Mouse (Mus musculus) intestine, embryonic 14.5 days (tissue): Measurements from ENCODE around the gene Cadm2. TPM values are rescaled to one million over a fixed set of nuclear protein-coding genes. Genes with fewer than 3 reads are reported as not detected.

Experiments
- ATAC-seq: fragments of 200-750 bp; cut with Nextera tagmentation; replicated peaks from 2 replicates; pipeline ENCODE4 v1.8.0; 2017; ENCODE audit warnings: low read depth, moderate number of reproducible peaks, moderate TSS enrichment, moderate library complexity; ENCODE audit not compliant: low FRiP score, low TSS enrichment
- DNase-seq: peaks from one replicate; pipeline ENCODE4 v3.0.0-alpha.2; 2018; ENCODE audit warnings: low spot score
- H3K27ac ChIP-seq: fragments of 300-500 bp; sonication (generic); 2 replicates; pipeline ENCODE4 v1.5.1; 2014; ENCODE audit warnings: low read depth, mild to moderate bottlenecking, control low read depth
- H3K27me3 ChIP-seq: fragments of 300-500 bp; sonication (generic); replicated peaks from 2 replicates; pipeline ENCODE4 v1.6.1; 2014; ENCODE audit warnings: low read length, control low read depth; ENCODE audit not compliant: control insufficient read depth, insufficient read depth
- H3K36me3 ChIP-seq: fragments of 300-500 bp; sonication (generic); 2 replicates; pipeline ENCODE4 v1.6.1; 2014; ENCODE audit warnings: low read length, control low read depth; ENCODE audit not compliant: control insufficient read depth, insufficient read depth
- H3K4me1 ChIP-seq: fragments of 300-500 bp; sonication (generic); replicated peaks from 2 replicates; pipeline ENCODE4 v1.6.1; 2014; ENCODE audit warnings: low read length, control low read depth, mixed read lengths; ENCODE audit not compliant: control insufficient read depth, insufficient read depth
- H3K4me2 ChIP-seq: fragments of 300-500 bp; sonication (generic); 2 replicates; pipeline ENCODE4 v1.6.1; 2014; ENCODE audit warnings: low read length
- H3K4me3 ChIP-seq: fragments of 300-500 bp; sonication (generic); 2 replicates; pipeline ENCODE4 v1.5.1; 2014; ENCODE audit warnings: low read depth, low read length, control low read depth, mixed read lengths
- H3K9ac ChIP-seq: fragments of 300-500 bp; sonication (generic); 2 replicates; pipeline ENCODE4 v1.6.1; 2014; ENCODE audit warnings: mild to moderate bottlenecking, low read length
- H3K9me3 ChIP-seq: fragments of 300-500 bp; sonication (generic); 2 replicates; pipeline ENCODE4 v1.6.1; 2016; ENCODE audit warnings: low read length, control low read depth; ENCODE audit not compliant: control insufficient read depth
- WGBS: fragments of 180-500 bp; shearing (Covaris S2); extraction: QIAGEN DNeasy Blood & Tissue Kit; methylation state at CpG from one replicate; pipeline ENCODE4 v1.1.7; 2014; 5-methylcytosine and 5-hydroxymethylcytosine counted together
- polyA plus RNA-seq: library from polyadenylated mRNA; unstranded; fragments of >200 nt; fragmentation: Nextera tagmentation; extraction: Ambion mirVana; gene quantifications from 2 replicates; pipeline ENCODE4 v1.2.1, GENCODE M21; 2014

The Cadm2 gene
- polyA plus RNA-seq, 1 experiment from 2014 or later = 0.91 TPM

DNA sequence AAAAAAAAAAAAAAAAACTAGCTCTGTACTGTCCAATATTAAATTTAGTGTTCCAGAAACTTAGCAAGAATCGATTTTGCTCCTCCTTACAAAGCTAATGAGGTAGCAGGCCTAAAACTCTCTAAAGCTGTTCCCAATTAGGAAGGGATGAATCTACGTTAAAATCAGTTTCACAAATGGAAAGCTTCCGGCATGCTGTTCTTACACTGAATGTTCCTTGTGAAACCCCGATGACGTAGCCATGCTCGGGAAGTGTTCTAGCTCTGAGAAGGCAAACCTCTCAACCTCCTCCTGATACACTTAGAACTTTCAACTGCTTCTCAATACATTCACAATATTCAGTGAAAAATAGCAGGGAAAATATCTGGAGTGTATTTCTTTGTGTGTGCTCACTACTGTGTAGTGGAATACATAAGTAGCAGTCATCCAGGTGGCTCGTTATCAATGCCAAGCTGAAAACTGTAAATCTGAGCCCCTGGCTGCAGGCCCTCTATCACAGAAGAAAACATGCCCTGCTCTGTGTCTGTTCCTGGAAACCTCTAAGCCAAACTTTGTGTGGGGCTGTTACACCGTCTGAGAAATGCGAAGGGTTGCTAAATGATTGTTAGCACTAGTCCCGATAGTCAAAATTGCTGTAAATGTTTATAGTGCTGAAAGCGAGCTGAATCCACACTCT lies 41.7 kb downstream of the Cadm2 start:
- Histone ChIP-seq H3K9me3 (no peaks in the 10 kb centered on the region), H3K4me1 (no peaks in the 10 kb centered on the region), H3K36me3 (no peaks in the 10 kb centered on the region), H3K4me2 (no peak overlapping the region), H3K4me3 (no peak overlapping the region), H3K9ac (no peak overlapping the region), H3K27me3 (no peaks in the 10 kb centered on the region), H3K27ac (no peak overlapping the region)
- ATAC-seq (no peak), DNase-seq (no peak)
- 72% methylated on average over 11 of the region's 11 CpGs for WGBS

DNA sequence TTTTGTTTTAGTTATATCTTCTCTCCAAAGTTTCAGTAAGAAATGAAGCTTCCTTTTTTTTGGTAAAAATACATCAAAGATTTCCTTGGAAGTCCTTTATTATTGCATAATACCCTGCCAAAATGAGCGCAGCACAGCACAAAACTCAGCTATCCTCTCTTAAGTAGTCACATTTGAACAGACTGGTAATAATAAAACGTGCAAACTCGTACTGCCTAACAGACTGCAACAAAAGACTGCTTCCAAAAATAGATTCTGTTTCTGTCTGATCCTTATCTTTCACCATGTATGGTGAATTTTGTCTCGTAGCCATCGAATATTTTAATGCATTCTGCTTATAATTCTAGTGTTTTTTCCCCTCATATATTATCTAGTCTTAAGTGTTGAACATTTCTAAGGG lies 45.2 kb downstream of the Cadm2 start:
- Histone ChIP-seq H3K36me3 (no peaks in the 10 kb centered on the region), H3K27ac (no peak overlapping the region), H3K27me3 (no peaks in the 10 kb centered on the region), H3K9me3 (no peaks in the 10 kb centered on the region), H3K9ac (no peak overlapping the region), H3K4me2 (no peak overlapping the region), H3K4me3 (no peak overlapping the region), H3K4me1 (no peaks in the 10 kb centered on the region)
- DNase-seq = no peak
- ATAC-seq = no peak
- 73% methylated on average over 5 of the region's 5 CpGs for WGBS

DNA sequence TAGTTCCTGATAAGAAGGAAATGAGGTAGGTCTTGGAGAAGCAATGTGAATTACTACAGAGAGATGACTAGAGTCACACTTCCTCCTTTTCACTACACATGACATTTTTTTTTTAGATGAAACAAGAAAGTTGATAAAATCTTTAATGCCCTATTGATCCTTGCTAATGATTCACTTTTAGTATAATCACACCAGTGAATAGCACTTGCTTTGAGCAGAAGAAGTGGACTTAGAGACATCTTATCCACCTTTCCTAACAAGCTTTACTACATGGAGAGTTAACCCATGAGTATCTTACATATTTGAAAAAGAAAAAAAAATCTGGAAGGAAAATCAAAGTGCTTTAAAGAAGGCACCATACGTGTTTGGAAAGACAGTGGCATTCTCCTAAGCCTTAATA lies 93.7 kb downstream of the Cadm2 start:
- no peak overlapping the region for H3K4me2 ChIP-seq

DNA sequence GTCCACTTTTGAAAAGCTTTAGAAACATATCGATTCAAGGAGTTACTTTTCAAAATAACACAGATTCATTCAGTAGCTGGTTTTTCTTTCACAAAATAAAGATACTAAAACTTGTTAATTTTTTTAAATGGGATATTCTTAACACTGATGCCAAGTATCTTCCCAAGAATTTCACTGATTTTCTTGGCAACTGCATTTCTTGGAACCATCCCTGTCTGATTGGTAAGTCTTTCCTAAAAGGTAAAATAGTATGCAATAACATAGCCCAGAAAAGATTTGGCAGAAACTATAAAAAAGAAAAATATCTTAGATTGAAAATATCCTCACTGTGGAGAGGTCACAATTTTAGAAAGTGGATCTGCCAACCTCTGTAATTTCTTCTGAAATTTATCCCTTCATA lies 95.8 kb downstream of the Cadm2 start:
- Histone ChIP-seq H3K4me3 (no peak overlapping the region), H3K4me2 (no peak overlapping the region), H3K36me3 (no peaks in the 10 kb centered on the region), H3K4me1 (no peaks in the 10 kb centered on the region), H3K27me3 (no peaks in the 10 kb centered on the region), H3K9me3 (no peaks in the 10 kb centered on the region), H3K27ac (no peak overlapping the region), H3K9ac (no peak overlapping the region)
- WGBS = 80% methylated on average over 1 of the region's 1 CpGs
- DNase-seq (no peak), ATAC-seq (no peak)

More for the DNA sequence above, 93.7 kb downstream of the Cadm2 start:
- no peaks in the 10 kb centered on the region for H3K27me3 ChIP-seq
- 82% methylated on average over 1 of the region's 1 CpGs for WGBS
- no peak overlapping the region for H3K4me3 ChIP-seq
- no peak for DNase-seq
- H3K36me3 ChIP-seq = no peaks in the 10 kb centered on the region
- no peak overlapping the region for H3K9ac ChIP-seq
- H3K9me3 ChIP-seq = no peaks in the 10 kb centered on the region
- H3K27ac ChIP-seq = no peak overlapping the region
- H3K4me1 ChIP-seq = no peaks in the 10 kb centered on the region
- ATAC-seq = no peak

DNA sequence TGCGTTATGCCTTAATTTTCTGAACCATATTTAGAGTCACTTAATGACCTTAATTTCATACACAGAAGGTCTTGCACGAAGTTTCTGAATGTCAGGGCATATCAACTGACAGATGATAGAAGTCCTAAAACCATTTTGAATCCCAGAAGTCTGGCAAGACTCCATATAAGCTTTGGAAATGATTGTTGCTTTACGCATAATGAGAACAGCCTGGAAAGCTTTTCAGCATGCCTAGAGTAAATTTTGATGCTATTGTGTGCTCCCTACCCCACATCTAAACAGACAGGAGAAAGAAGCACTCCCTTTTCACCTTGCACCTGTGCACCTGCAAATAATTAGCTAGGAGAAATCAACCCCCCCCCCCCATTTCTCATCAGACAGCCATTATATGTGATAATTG lies 102.4 kb downstream of the Cadm2 start:
- Histone ChIP-seq H3K4me3 (no peak overlapping the region), H3K27ac (no peak overlapping the region), H3K4me2 (no peak overlapping the region), H3K36me3 (no peaks in the 10 kb centered on the region), H3K27me3 (no peaks in the 10 kb centered on the region), H3K9me3 (no peaks in the 10 kb centered on the region), H3K4me1 (no peaks in the 10 kb centered on the region), H3K9ac (no peak overlapping the region)
- WGBS = 76% methylated on average over 3 of the region's 3 CpGs
- ATAC-seq = no peak
- no peak for DNase-seq

DNA sequence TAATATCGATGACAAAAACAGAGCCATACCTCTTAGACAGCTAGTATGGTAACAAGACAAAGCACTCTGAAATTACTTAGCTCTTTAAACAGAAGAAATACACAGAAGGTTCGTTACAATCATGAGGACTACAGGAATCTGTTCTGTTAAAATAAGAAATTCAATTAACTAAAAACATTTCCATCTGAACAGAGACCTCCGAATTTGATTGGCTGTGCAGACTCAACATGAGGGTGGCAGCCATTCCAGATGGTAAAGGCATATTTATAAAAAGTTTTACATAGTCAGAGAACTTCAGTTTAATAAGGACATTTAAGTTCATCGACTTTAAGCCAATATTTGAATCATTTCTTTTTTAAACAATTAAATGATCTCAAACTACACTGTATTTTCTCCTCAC lies 105.2 kb downstream of the Cadm2 start:
- no peaks in the 10 kb centered on the region for H3K9me3 ChIP-seq
- ATAC-seq = no peak
- no peaks in the 10 kb centered on the region for H3K36me3 ChIP-seq
- no peak for DNase-seq
- no peak overlapping the region for H3K4me2 ChIP-seq
- no peak overlapping the region for H3K4me3 ChIP-seq
- H3K27ac ChIP-seq = no peak overlapping the region
- H3K9ac ChIP-seq = no peak overlapping the region
- whole genome bisulfite sequencing = 80% methylated on average over 4 of the region's 4 CpGs
- no peaks in the 10 kb centered on the region for H3K27me3 ChIP-seq
- H3K4me1 ChIP-seq = no peaks in the 10 kb centered on the region

DNA sequence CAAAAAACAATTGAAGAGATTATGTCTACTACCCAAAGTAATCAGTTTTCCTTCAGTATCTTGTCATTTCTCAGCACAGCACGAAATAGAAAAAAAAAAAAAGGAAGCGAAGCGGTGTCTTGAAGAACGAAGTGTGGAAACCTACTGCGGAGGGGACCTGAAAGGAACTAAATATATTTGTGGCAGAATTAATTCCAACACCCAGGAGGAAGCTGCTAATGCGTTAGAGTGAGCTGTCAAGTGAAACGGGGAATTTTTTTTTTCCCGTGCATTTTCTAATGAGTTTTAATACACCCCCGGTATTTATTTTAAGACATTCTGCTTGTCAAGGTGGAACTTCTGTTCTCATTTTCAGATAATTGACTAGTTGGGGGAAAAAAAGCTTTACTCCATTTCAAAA lies 111.6 kb downstream of the Cadm2 start:
- DNase-seq = no peak
- Histone ChIP-seq H3K36me3 (no peaks in the 10 kb centered on the region), H3K4me1 (no peaks in the 10 kb centered on the region), H3K27me3 (no peaks in the 10 kb centered on the region), H3K4me2 (no peak overlapping the region), H3K27ac (no peak overlapping the region), H3K4me3 (no peak overlapping the region), H3K9ac (no peak overlapping the region), H3K9me3 (no peaks in the 10 kb centered on the region)
- no peak for ATAC-seq
- WGBS = 88% methylated on average over 9 of the region's 9 CpGs

DNA sequence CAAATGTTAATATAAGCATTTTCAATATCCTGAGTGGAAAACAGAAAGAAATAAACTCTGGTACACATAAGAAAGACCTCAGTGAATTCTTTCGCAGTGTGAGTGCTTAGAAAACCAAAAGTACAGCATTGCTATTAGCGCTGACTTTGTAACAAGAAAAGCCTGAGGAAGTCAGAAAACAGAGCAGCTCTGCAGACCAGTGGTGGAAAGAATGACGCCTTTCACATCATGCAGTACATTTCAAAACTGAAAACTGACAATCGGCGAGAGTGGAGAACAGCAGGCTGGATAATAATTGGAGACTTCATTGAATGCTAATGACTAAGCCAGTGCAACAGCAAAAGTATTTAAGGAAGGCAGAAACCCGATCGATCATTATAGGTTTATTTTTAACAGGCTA lies 138.2 kb downstream of the Cadm2 start:
- WGBS = 81% methylated on average over 7 of the region's 7 CpGs
- H3K9ac ChIP-seq = no peak overlapping the region
- H3K4me3 ChIP-seq = no peak overlapping the region
- no peaks in the 10 kb centered on the region for H3K4me1 ChIP-seq
- no peak for DNase-seq
- no peak overlapping the region for H3K4me2 ChIP-seq
- H3K27ac ChIP-seq = no peak overlapping the region
- H3K9me3 ChIP-seq = no peaks in the 10 kb centered on the region
- H3K36me3 ChIP-seq = no peaks in the 10 kb centered on the region
- H3K27me3 ChIP-seq = no peaks in the 10 kb centered on the region
- ATAC-seq = no peak

DNA sequence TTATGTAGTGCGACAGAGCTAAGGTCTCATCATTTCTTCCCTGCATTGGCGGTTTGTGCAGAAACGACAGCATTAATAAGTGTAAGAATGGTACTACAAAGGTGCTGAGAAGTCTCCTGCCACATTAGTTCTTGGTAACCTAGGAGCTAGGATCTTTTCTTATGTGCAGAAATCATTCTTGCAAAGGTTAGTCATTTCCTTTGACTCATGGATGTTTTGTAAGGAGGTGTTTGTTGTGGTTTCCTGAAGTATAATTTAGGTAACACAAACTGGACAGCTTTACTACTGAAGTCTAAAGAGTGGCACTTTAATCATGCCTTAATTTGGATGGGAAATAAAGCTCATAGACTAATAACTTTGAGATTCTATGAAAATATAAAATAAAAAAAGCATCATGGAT lies 153.7 kb downstream of the Cadm2 start:
- no peak overlapping the region for H3K27ac ChIP-seq
- no peaks in the 10 kb centered on the region for H3K36me3 ChIP-seq
- H3K4me1 ChIP-seq = no peaks in the 10 kb centered on the region
- no peak overlapping the region for H3K4me3 ChIP-seq
- no peak overlapping the region for H3K9ac ChIP-seq
- no peak overlapping the region for H3K4me2 ChIP-seq
- 88% methylated on average over 3 of the region's 3 CpGs for WGBS
- ATAC-seq (no peak), DNase-seq (no peak)
- H3K9me3 ChIP-seq = no peaks in the 10 kb centered on the region
- H3K27me3 ChIP-seq = no peaks in the 10 kb centered on the region
